Mouse (Mus musculus) kidney, adult 2 months (tissue): Measurements from ENCODE around the gene Cep95. TPM values are rescaled to one million over a fixed set of nuclear protein-coding genes. Genes with fewer than 3 reads are reported as not detected.

Experiments
- DNase-seq: peaks from one replicate; pipeline ENCODE4 v3.0.0; 2021
- H3K27ac ChIP-seq: fragments of 200-500 bp; 2 replicates; pipeline ENCODE4 v1.5.1; 2012; ENCODE audit warnings: low read depth, low read length, control low read depth, inconsistent platforms; ENCODE audit not compliant: insufficient read depth
- H3K27me3 ChIP-seq: fragments of 200-500 bp; replicated peaks from 2 replicates; pipeline ENCODE4 v1.6.1; 2012; ENCODE audit warnings: mild to moderate bottlenecking, moderate library complexity, low read length, inconsistent platforms; ENCODE audit not compliant: control insufficient read depth, insufficient read depth
- H3K36me3 ChIP-seq: fragments of 200-500 bp; 2 replicates; pipeline ENCODE4 v1.6.1; 2012; ENCODE audit warnings: mild to moderate bottlenecking, moderate library complexity, low read length, inconsistent platforms; ENCODE audit not compliant: control insufficient read depth, insufficient read depth
- H3K4me1 ChIP-seq: fragments of 200-500 bp; 2 replicates; pipeline ENCODE4 v1.6.1; 2011; ENCODE audit warnings: low read length; ENCODE audit not compliant: control insufficient read depth, insufficient read depth
- H3K4me3 ChIP-seq: fragments of 200-500 bp; 2 replicates; pipeline ENCODE4 v1.5.1; 2011; ENCODE audit warnings: mild to moderate bottlenecking, low read depth, low read length, control low read depth; ENCODE audit not compliant: insufficient read depth
- CTCF ChIP-seq: fragments of 200-500 bp; conservative IDR thresholded peaks from 2 replicates; pipeline ENCODE4 v1.5.1; 2011; ENCODE audit warnings: low read depth, mild to moderate bottlenecking, control low read depth, low read length, moderate library complexity, mixed read lengths; ENCODE audit not compliant: insufficient read depth, insufficient read length
- POLR2A ChIP-seq: fragments of 200-500 bp; IDR thresholded peaks from one replicate; pipeline ENCODE4 v1.6.1; 2011; ENCODE audit warnings: low read depth, low read length, control low read depth
- WGBS: fragments of 180-500 bp; shearing (Covaris S2); methylation state at CpG from one replicate; pipeline ENCODE4 v1.1.7; 2018; 5-methylcytosine and 5-hydroxymethylcytosine counted together
- polyA plus RNA-seq: library from polyadenylated mRNA; depleted of rRNA; stranded (reverse); fragments of >200 nt; gene quantifications from 2 replicates; pipeline ENCODE4 v1.2.3, GENCODE M21; 2012

The Cep95 gene
- polyA plus RNA-seq, 1 experiment: 3.6 TPM

- no peaks in the 10 kb centered on the region for H3K4me1 ChIP-seq
- no peak for DNase-seq
- WGBS: 68% methylated on average over 13 of the region's 13 CpGs
Observed at GRCm38 (mm10) chr11:106750121-106750751, 38.8 kb upstream of the Cep95 start, which contains the start of gene Pecam1. Gene Pecam1 (minus strand): TSS chr11:106750628.

GRCm38 (mm10) chr11:106751039-106752018 lies 37.7 kb upstream of the Cep95 start, which contains the start of gene Milr1:
Gene Milr1 (plus strand): TSS chr11:106751226.
- Histone ChIP-seq H3K36me3 (no peaks in the 10 kb centered on the region), H3K4me1 (no peaks in the 10 kb centered on the region), H3K4me3 (no peak within 1 kb of the TSS), H3K27me3 (no peaks in the 10 kb centered on the region), H3K27ac (no peak within 1 kb of the TSS; the same call in 1 of the 2 replicates)
- DNase-seq: no peak
- TF ChIP-seq POLR2A (no peak), CTCF (no peak)
- WGBS: 82% methylated on average over 17 of the region's 17 CpGs

More at GRCm38 (mm10) chr11:106750121-106750751, 38.8 kb upstream of the Cep95 start, which contains the start of gene Pecam1:
- no peak within 1 kb of the TSS; the same call in 1 of the 2 replicates for H3K27ac ChIP-seq
- no peak within 1 kb of the TSS for H3K4me3 ChIP-seq
- TF ChIP-seq CTCF (no peak), POLR2A (no peak)
- no peaks in the 10 kb centered on the region for H3K27me3 ChIP-seq
- no peaks in the 10 kb centered on the region for H3K36me3 ChIP-seq

- WGBS: 75% methylated on average over 7 of the region's 7 CpGs
- H3K4me1 ChIP-seq: no peaks in the 10 kb centered on the region
- H3K4me3 ChIP-seq: no peak overlapping the region
- H3K36me3 ChIP-seq: no peaks in the 10 kb centered on the region
- TF ChIP-seq POLR2A: no peak
- no peak for TF ChIP-seq CTCF
- H3K27me3 ChIP-seq: no peaks in the 10 kb centered on the region
- H3K27ac ChIP-seq: no peak overlapping the region
- DNase-seq: no peak
Observed at GRCm38 (mm10) chr11:106752103-106752502, 36.9 kb upstream of the Cep95 start.

GRCm38 (mm10) chr11:106753314-106753713 lies 35.7 kb upstream of the Cep95 start:
- Histone ChIP-seq H3K4me1 (no peaks in the 10 kb centered on the region), H3K27me3 (no peaks in the 10 kb centered on the region), H3K36me3 (no peaks in the 10 kb centered on the region), H3K27ac (no peak overlapping the region), H3K4me3 (no peak overlapping the region)
- DNase-seq: no peak
- TF ChIP-seq POLR2A: no peak
- TF ChIP-seq CTCF: no peak
- WGBS: 89% methylated on average over 6 of the region's 6 CpGs

GRCm38 (mm10) chr11:106755583-106755982 lies 33.5 kb upstream of the Cep95 start:
- TF ChIP-seq POLR2A: no peak
- Histone ChIP-seq H3K27me3 (no peaks in the 10 kb centered on the region), H3K36me3 (no peaks in the 10 kb centered on the region), H3K27ac (no peak overlapping the region), H3K4me3 (no peak overlapping the region), H3K4me1 (no peaks in the 10 kb centered on the region)
- no peak for DNase-seq
- WGBS: 48% methylated on average over 5 of the region's 5 CpGs

GRCm38 (mm10) chr11:106759028-106759427 lies 30.0 kb upstream of the Cep95 start:
- H3K27me3 ChIP-seq: no peaks in the 10 kb centered on the region
- no peak for DNase-seq
- no peak overlapping the region for H3K4me3 ChIP-seq
- 94% methylated on average over 3 of the region's 3 CpGs for WGBS
- H3K36me3 ChIP-seq: no peaks in the 10 kb centered on the region
- TF ChIP-seq POLR2A (no peak), CTCF (no peak)
- no peak overlapping the region for H3K27ac ChIP-seq
- no peaks in the 10 kb centered on the region for H3K4me1 ChIP-seq

- Histone ChIP-seq H3K27ac (no peak overlapping the region), H3K27me3 (no peaks in the 10 kb centered on the region), H3K4me3 (no peak overlapping the region), H3K36me3 (no peaks in the 10 kb centered on the region), H3K4me1 (no peaks in the 10 kb centered on the region)
- no peak for DNase-seq
- TF ChIP-seq POLR2A: no peak
- WGBS: 91% methylated on average over 5 of the region's 5 CpGs
Observed at GRCm38 (mm10) chr11:106760511-106760910, 28.5 kb upstream of the Cep95 start.
